Mouse (Mus musculus) kidney, embryonic 15.5 days (tissue): ENCODE results near the gene Etd. TPM values are rescaled to one million over a fixed set of nuclear protein-coding genes. Genes with fewer than 3 reads are reported as not detected.
"Not testable (repeated sequence)": the region's sequence is repeated elsewhere in the genome, so short reads cannot be mapped to it uniquely, and the experiment has no call there.

Experiments used
- ATAC-seq: fragments of 200-750 bp; cut with Nextera tagmentation; replicated peaks from 2 replicates; pipeline ENCODE4 v1.8.0; 2017; ENCODE audit warnings: moderate TSS enrichment; ENCODE audit not compliant: low FRiP score
- H3K27ac ChIP-seq: fragments of 300-500 bp; sonication (generic); 2 replicates; pipeline ENCODE4 v1.5.1; 2015; ENCODE audit warnings: mild to moderate bottlenecking, inconsistent platforms
- H3K27me3 ChIP-seq: fragments of 300-500 bp; sonication (generic); 2 replicates; pipeline ENCODE4 v1.6.1; 2015; ENCODE audit warnings: inconsistent platforms
- H3K36me3 ChIP-seq: fragments of 300-500 bp; sonication (generic); 2 replicates; pipeline ENCODE4 v1.6.1; 2015; ENCODE audit warnings: inconsistent platforms
- H3K4me1 ChIP-seq: fragments of 300-500 bp; sonication (generic); 2 replicates; pipeline ENCODE4 v1.6.1; 2015; ENCODE audit warnings: inconsistent platforms
- H3K4me2 ChIP-seq: fragments of 300-500 bp; sonication (generic); 2 replicates; pipeline ENCODE4 v1.6.1; 2015; ENCODE audit warnings: moderate library complexity, mild to moderate bottlenecking, inconsistent platforms
- H3K4me3 ChIP-seq: fragments of 300-500 bp; sonication (generic); replicated peaks from 2 replicates; pipeline ENCODE4 v1.5.1; 2015; ENCODE audit warnings: mild to moderate bottlenecking, inconsistent platforms
- H3K9ac ChIP-seq: fragments of 300-500 bp; sonication (generic); 2 replicates; pipeline ENCODE4 v1.6.1; 2015; ENCODE audit warnings: mild to moderate bottlenecking, inconsistent platforms
- H3K9me3 ChIP-seq: fragments of 300-500 bp; sonication (generic); replicated peaks from 2 replicates; pipeline ENCODE4 v1.6.1; 2016; ENCODE audit warnings: inconsistent platforms
- WGBS: fragments of 180-500 bp; shearing (Covaris S2); methylation state at CpG from one replicate; pipeline ENCODE4 v1.1.7; 2015; ENCODE audit warnings: mixed read lengths; 5-methylcytosine and 5-hydroxymethylcytosine counted together
- polyA plus RNA-seq: library from polyadenylated mRNA; unstranded; fragments of >200 nt; fragmentation: Nextera tagmentation; extraction: Ambion mirVana; gene quantifications from 2 replicates; pipeline ENCODE4 v1.2.1, GENCODE M21; 2015

Gene Etd
- polyA plus RNA-seq = not detected in 2 replicates

DNA sequence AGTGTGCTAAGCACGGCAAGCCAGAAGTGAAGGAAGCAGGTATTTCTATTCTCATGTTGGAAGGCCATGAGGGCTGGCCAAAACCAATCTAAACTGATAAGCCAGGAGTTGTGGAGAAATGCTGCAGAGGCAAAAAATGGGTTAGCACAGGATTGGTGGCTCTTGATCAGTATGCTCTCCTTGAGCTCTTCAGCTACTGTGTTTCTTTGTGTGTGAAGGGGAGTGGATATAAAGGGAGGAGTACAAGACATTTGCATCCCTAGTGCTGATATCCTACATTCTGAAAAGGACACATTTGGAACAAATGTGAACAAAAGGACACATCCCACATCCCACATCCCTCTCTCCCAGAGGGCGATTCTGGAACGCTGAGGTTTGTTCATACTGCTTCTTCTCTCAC lies at the start of gene Etd:
TSS of gene Etd (plus strand) at position 301 of the 400 bp plus-strand sequence.
- H3K4me1 ChIP-seq = no peaks in the 10 kb centered on the region
- H3K27me3 ChIP-seq = peaks cover 2% of the 10 kb centered on the region; the same call in 1 of the 2 replicates
- ATAC-seq = no peak
- H3K9me3 ChIP-seq = no peaks in the 10 kb centered on the region
- H3K9ac ChIP-seq = no peak within 1 kb of the TSS
- no peak within 1 kb of the TSS for H3K4me3 ChIP-seq
- no peak within 1 kb of the TSS for H3K27ac ChIP-seq
- WGBS = 88% methylated on average over 3 of the region's 3 CpGs
- H3K36me3 ChIP-seq = no peaks in the 10 kb centered on the region
- no peak within 1 kb of the TSS for H3K4me2 ChIP-seq

- no peak for ATAC-seq
- no peaks in the 10 kb centered on the region for H3K9me3 ChIP-seq
- no peaks in the 10 kb centered on the region for H3K4me1 ChIP-seq
- H3K4me2 ChIP-seq = no peak overlapping the region
- no peaks in the 10 kb centered on the region for H3K27me3 ChIP-seq
- H3K36me3 ChIP-seq = no peaks in the 10 kb centered on the region
- H3K27ac ChIP-seq = no peak overlapping the region
- no peak overlapping the region for H3K9ac ChIP-seq
- WGBS = 72% methylated on average over 3 of the region's 3 CpGs
- H3K4me3 ChIP-seq = no peak overlapping the region
Observed at GRCm38 (mm10) chrX:53386362-53386761, 48.4 kb upstream of the Etd start.

- peaks cover 2% of the 10 kb centered on the region; the same call in 1 of the 2 replicates for H3K27me3 ChIP-seq
- WGBS = 71% methylated on average over 1 of the region's 1 CpGs
- no peak overlapping the region for H3K4me3 ChIP-seq
- ATAC-seq = no peak
- no peaks in the 10 kb centered on the region for H3K36me3 ChIP-seq
- H3K9me3 ChIP-seq = no peaks in the 10 kb centered on the region
- no peaks in the 10 kb centered on the region for H3K4me1 ChIP-seq
- H3K4me2 ChIP-seq = no peak overlapping the region
- H3K9ac ChIP-seq = no peak overlapping the region
- H3K27ac ChIP-seq = no peak overlapping the region
Observed at GRCm38 (mm10) chrX:53432888-53433287, 1.8 kb upstream of the Etd start.

GRCm38 (mm10) chrX:53459573-53459972 lies 24.9 kb downstream of the Etd start:
- Histone ChIP-seq H3K4me3 (no peak overlapping the region), H3K4me2 (no peak overlapping the region), H3K36me3 (no peaks in the 10 kb centered on the region), H3K9ac (no peak overlapping the region), H3K27ac (no peak overlapping the region), H3K9me3 (no peaks in the 10 kb centered on the region), H3K4me1 (no peaks in the 10 kb centered on the region), H3K27me3 (no peaks in the 10 kb centered on the region)
- ATAC-seq = no peak
- WGBS = 49% methylated on average over 3 of the region's 3 CpGs

GRCm38 (mm10) chrX:53464194-53464593 lies 29.5 kb downstream of the Etd start:
- not testable (repeated sequence) for ATAC-seq, H3K27ac ChIP-seq, H3K9ac ChIP-seq, H3K4me2 ChIP-seq, H3K4me3 ChIP-seq, H3K36me3 ChIP-seq, H3K9me3 ChIP-seq, H3K27me3 ChIP-seq, H3K4me1 ChIP-seq

Other genes starting within 250 kb of the Etd start
- 5.6 and 6.0 TPM in 2 replicates for gene Plac1, start 194.8 kb upstream of the Etd start, polyA plus RNA-seq
- gene Fam122b, start 165.1 kb upstream of the Etd start, polyA plus RNA-seq = 10.0 and 10.9 TPM in 2 replicates
- not detected in 2 replicates for gene Fam122c, start 161.5 kb upstream of the Etd start, polyA plus RNA-seq
- 38.9 and 45.2 TPM in 2 replicates for gene Mospd1, start 64.4 kb upstream of the Etd start, polyA plus RNA-seq
- 63.5 and 71.0 TPM in 2 replicates for gene Rtl8c, start 173.1 kb downstream of the Etd start, polyA plus RNA-seq
- not detected in 2 replicates for gene Gm14597, start 174.1 kb downstream of the Etd start, polyA plus RNA-seq
- 69.1 and 76.4 TPM in 2 replicates for gene Rtl8a, start 208.8 kb downstream of the Etd start, polyA plus RNA-seq
- gene Rtl8b, start 235.5 kb downstream of the Etd start, polyA plus RNA-seq = 62.8 and 65.5 TPM in 2 replicates